Mouse (Mus musculus): ENCODE measurements at regions not wholly inside any gene's neighbourhood (a gene's known extent, or its start where the extent isn't known, plus 50 kb on each side); places are given as distances from the start of the nearest gene placed in this dataset.

GRCm38 (mm10) chr2:74178106-74178505, 267.0 kb upstream of the Atp5g3 start:
- DNase-seq = no peak

GRCm38 (mm10) chr2:74168776-74169570, 257.8 kb upstream of the Atp5g3 start:
- DNase-seq = no peak

GRCm38 (mm10) chr2:74168307-74168706, 257.2 kb upstream of the Atp5g3 start:
- no peak for DNase-seq

GRCm38 (mm10) chr2:74154062-74154461, 242.9 kb upstream of the Atp5g3 start:
- DNase-seq = no peak

GRCm38 (mm10) chr2:74153247-74153850, 242.2 kb upstream of the Atp5g3 start:
- DNase-seq = no peak

GRCm38 (mm10) chr2:74152534-74153246, 241.6 kb upstream of the Atp5g3 start:
- DNase-seq = no peak

- DNase-seq = no peak
These were observed 236.1 kb upstream of the Atp5g3 start for GRCm38 (mm10) chr2:74147193-74147592.

- peak; percentile 21 to 30 for DNase-seq
These were observed 225.5 kb upstream of the Atp5g3 start for GRCm38 (mm10) chr2:74136624-74137003.

GRCm38 (mm10) chr2:74135963-74136623, 225.0 kb upstream of the Atp5g3 start:
- no peak for DNase-seq

GRCm38 (mm10) chr2:74130141-74130588, 219.0 kb upstream of the Atp5g3 start:
- DNase-seq = no peak

GRCm38 (mm10) chr2:74128782-74129538, 217.8 kb upstream of the Atp5g3 start:
- DNase-seq = no peak

- no peak for DNase-seq
These were observed 216.0 kb upstream of the Atp5g3 start for GRCm38 (mm10) chr2:74127136-74127535.

GRCm38 (mm10) chr2:74124252-74124651, 213.1 kb upstream of the Atp5g3 start:
- no peak for DNase-seq

- DNase-seq = no peak
These were observed 212.4 kb upstream of the Atp5g3 start for GRCm38 (mm10) chr2:74123360-74124074.

GRCm38 (mm10) chr2:74122937-74123336, 211.8 kb upstream of the Atp5g3 start:
- DNase-seq = no peak

GRCm38 (mm10) chr2:74120051-74120450, 208.9 kb upstream of the Atp5g3 start:
- no peak for DNase-seq

- no peak for DNase-seq
These were observed 208.2 kb upstream of the Atp5g3 start for GRCm38 (mm10) chr2:74119167-74119937.

GRCm38 (mm10) chr2:74106472-74106871, 195.3 kb upstream of the Atp5g3 start:
- DNase-seq = no peak

- DNase-seq = no peak
These were observed 188.7 kb upstream of the Atp5g3 start for GRCm38 (mm10) chr2:74099671-74100372.

- DNase-seq = no peak
These were observed 185.7 kb upstream of the Atp5g3 start for GRCm38 (mm10) chr2:74096809-74097208.

All from kidney, postnatal 36 days (tissue).